Mouse (Mus musculus): ENCODE results near the gene Fggy.

Fggy gene

GRCm38 (mm10) chr4:95731110-95731509 is 173.8 kb downstream of the Fggy start:
- no peak for DNase-seq (ENCODE audit: low spot score)

GRCm38 (mm10) chr4:95733397-95734249 is 176.3 kb downstream of the Fggy start:
- DNase-seq (ENCODE audit: low spot score), result no peak

- DNase-seq (ENCODE audit: low spot score), result no peak
Measured at GRCm38 (mm10) chr4:95735967-95736366, 178.7 kb downstream of the Fggy start.

DNA sequence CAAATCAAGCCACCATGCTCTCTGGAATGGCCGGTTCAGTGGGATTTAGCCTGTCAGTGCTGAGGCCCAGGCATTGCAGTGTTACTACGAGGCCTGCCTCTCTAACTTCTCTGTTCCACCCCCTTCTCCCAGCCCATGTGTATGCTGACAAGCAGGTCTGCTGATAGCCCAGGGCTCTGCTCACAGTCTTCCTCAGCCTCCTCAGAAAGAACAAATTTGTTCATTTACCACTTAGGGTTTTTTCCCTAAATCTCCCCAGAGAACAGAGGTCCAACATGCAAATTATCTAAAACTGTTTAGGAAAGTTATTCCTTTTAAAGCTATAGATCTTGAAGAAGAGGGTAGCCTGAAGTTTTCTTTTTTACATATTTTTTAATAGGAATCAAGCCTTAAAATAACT is 179.4 kb downstream of the Fggy start:
- no peak for DNase-seq (ENCODE audit: low spot score)

DNA sequence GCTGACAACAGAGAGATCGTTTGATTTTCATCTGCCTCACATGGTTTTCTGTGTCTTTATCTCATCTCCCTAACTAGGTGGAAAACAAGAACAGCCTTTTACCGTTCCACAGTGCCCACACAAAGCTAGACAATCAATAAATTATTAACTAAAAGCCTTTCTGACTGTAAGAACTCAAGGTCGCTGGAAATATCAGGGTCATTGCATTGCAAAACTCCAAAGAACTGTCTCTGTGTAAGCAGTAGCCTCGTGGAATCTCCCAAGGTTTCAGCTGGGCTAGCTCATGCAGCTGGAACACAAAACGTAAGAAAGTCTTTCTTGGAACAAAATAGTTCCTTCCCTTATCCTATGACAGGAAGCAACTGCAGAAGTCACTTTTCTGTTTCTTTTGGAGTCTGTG is 180.9 kb downstream of the Fggy start:
- no peak for DNase-seq (ENCODE audit: low spot score)

GRCm38 (mm10) chr4:95738725-95739124 is 181.4 kb downstream of the Fggy start:
- DNase-seq (ENCODE audit: low spot score), result no peak

- no peak for DNase-seq (ENCODE audit: low spot score)
Measured at GRCm38 (mm10) chr4:95741115-95741734, 183.9 kb downstream of the Fggy start.

- DNase-seq (ENCODE audit: low spot score), result no peak
Measured at GRCm38 (mm10) chr4:95742986-95743385, 185.7 kb downstream of the Fggy start.

DNA sequence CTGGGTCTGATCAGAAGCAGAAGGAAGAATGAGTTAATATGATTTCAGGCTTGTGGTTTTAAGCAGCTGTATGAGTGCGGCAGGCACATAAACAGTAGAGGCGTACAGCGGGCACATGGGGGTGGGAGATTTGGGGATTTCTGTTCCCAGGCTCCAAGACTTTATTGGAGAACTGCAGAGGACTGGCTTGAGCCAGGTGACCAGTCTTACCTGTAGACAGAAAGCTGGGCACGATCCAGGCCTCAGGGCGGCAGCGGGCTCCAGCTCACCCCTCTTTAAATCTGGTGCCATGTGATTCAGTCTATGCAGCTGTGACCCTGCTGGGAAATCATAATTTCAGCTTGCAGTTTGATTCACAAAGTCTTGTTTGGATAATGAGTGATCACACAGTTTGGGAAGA is 189.6 kb downstream of the Fggy start:
- no peak for DNase-seq (ENCODE audit: low spot score)

GRCm38 (mm10) chr4:95747415-95748202 is 190.3 kb downstream of the Fggy start:
- DNase-seq (ENCODE audit: low spot score), result no peak

DNA sequence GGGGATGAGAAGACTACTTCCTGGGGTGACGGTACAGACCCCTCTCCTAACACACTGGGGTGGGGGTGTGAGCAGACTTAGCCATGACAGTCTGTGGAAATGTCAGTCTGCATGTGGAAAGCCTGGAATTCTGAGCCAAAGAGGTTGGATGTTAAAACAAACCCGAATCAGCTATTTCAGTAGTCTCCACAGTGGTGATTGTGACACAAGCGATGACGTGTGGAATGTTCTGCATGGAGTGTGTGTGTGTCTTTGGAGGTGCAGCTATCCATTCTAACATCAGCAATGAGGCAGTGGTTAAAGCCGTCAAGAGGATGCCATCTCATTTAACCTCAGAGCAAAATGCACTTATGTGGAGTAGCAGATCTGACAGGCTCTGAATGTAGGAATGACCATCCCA is 192.9 kb downstream of the Fggy start:
- DNase-seq (ENCODE audit: low spot score), result no peak

GRCm38 (mm10) chr4:95752538-95753188 is 195.4 kb downstream of the Fggy start:
- DNase-seq (ENCODE audit: low spot score), result no peak

DNA sequence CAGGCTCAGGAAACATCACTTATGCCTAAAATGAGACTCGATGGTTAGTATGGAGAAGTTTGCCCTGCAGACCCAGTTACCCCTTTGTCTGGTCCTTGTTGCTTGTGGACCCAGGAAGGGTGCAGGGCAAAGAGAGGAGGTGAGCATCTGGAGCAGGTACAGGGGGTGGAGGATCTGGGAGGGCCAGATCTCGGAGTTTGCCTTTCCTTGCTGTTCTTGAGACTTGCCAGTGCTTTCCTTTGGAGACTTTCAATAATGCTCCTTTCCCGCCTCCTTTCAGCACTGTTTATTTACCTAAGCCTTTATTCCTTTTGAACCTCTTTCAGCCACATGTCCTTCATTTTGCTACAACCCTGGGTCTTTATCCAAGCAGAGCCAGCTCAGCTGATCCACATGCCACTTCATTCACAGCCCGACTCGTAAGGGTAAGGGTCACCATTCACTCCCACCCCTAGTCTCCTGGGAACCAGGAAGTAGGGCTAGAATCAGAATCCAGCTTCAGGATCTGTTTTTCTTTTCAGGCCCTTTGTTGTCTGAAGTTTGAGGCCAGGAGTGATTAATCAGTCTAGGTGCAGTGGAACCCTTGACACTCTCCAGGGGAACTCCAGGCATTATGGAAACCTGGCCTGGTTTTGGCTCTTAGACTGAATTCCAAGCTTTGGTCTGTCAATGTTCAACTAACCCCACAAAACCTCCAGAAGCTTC is 201.9 kb downstream of the Fggy start:
- DNase-seq (ENCODE audit: low spot score), result no peak

DNA sequence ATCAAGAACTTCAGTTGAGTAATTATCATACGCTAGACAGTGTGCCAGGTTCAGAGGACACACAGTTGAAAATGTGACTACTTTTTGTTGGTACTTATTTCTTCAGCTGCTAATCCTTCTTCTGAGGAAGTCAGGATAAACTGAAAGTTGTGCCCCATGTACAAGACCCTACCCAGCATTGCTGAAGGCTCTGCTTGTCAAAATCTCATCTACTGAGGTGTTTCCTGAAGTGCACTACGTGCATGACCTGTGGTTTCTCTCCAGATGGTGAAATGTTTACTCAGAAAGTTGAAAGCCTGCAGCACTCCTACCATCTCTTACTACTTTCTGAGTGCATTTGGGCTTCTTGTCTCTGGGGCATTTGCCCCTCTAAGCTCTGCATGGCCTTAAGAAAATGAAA is 208.1 kb downstream of the Fggy start:
- DNase-seq (ENCODE audit: low spot score), result no peak

DNA sequence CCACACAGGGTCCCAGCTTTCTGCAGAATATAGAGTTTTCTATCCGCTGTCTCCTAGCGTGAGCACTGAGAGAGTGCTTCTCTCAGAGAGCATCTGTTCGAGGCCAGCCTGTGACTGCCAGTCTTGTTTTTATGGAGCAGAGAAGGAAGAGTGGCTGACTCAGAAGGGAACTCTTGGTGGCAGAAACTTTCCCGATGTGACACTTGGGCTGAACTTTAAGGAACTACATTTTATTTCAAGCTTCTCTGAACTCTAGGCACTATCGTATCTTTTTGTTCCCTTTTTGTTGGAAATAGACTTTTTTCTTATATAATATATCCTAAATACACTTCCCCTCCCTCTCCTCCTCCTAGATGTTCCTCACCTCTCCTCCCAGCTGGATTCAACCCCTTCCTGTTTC is 213.2 kb downstream of the Fggy start:
- no peak for DNase-seq (ENCODE audit: low spot score)

- DNase-seq (ENCODE audit: low spot score), result no peak
Measured at GRCm38 (mm10) chr4:95771542-95771941, 214.2 kb downstream of the Fggy start.

DNA sequence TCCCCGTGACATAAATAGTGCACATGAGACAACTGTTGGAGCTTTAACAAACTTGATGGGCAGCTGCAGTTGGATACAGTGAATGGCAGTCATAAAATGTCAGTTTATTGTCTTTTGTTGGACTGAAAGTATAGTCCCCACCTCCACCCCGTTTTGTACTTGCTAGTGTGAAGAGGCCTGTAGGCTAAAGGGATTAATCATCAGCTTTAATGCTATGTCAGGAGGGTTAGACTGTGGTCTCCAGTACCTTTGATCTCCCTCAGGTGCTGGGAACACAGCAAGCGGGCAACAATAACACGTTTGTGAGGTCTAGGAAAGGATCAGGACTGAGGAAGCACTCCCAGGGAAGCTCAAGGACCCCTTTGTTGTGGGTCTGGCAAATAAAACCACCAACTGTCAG is 214.6 kb downstream of the Fggy start:
- DNase-seq (ENCODE audit: low spot score), result no peak

DNA sequence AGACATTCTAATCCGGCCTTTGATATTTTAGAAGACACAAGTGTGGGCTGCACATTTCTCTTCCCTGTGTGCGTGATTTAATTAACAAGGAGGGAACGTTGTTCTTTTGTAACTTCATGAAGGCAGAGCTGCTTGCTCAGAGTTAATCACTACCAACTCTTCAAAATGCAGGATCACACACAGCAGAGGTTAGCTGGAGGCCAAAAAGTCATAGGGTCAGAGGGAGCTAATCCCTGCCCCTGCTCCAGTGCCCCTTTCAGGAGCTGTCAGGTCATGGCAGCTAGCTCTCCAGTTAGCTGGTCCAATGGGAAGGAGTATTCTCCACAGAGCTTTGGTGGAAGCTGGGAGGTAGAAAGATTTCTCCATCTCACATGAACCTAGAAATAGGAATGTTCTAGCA is 215.4 kb downstream of the Fggy start:
- DNase-seq (ENCODE audit: low spot score), result no peak

DNA sequence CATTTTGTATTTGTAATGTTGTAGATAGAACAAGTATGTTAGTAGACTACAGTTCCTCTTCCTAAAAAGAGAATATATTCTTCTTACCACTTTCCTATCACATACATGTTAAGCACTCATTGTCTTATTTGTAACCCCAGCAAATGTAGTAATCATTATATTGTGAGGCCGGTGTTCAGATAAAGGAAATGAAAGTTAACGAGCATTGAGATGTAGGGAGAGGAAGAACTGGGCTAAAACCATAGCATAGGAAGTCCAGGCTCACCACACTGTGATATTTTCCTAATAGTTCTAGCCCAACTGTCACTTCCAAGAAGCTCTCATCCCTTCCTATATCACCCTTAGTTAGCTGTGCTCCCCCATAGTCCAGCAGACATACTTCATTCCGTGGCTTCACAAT is 218.3 kb downstream of the Fggy start:
- DNase-seq (ENCODE audit: low spot score), result no peak

DNA sequence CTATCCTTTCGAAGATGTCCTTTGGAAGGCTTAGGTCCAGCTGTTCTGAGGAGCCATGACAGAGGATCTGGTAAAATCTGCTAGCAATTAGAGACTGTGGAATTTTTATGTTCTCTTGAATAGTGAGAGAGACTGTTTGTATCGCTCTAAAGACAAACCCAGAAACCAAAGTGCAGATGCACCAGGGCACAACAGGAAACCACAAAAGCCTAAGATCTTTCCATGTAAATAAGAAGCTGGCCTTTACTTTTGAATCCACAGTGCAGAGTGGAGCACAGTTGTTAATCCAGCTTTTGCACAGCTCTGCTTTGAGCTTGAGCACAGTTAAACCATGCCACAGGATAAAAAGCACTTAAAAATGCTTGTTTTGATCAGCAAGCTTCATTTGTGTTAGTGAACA is 220.5 kb downstream of the Fggy start:
- no peak for DNase-seq (ENCODE audit: low spot score)

DNA sequence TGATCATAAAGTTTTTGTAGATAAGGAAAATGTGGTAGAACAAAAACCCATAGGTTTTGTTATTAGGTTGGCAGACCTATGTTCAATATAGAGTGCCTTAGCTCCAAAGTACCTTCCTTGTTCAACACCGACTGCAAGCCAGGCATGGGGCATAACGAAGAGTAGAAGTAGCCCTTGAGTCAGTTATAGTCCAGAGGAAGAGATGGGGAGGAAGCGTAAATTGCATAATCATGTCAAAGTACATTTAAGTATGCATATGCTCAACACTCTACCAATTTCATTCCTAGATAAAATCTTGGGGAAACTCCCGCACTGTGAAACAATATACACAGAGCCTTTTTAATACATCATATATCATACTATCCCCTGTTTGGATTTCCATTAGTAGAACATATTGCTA is 221.2 kb downstream of the Fggy start:
- DNase-seq (ENCODE audit: low spot score), result no peak

Data from urinary bladder, postnatal 10 days (tissue).